Mouse (Mus musculus): ENCODE results near the gene Srm.

The Srm gene

DNA sequence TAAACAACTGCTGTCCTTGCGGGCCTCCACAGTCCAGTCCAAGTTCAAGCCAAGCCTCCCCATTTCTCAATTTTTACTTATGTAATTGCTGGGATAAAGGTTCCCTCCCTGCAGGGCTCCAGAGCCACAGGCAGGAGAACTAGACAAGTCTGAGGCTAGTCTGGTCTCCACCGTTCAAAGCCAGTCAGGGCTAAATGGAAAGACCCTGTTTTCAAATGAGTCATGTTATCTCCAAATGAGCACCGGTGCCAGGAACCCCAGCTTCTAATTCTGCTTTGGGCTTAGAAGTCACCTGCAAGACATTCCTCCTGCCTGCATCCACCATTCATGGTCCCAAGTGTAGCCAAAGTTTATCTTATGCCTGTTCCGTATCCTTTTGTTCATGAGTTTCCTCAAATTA, 10.6 kb downstream of the Srm start:
- DNase-seq (ENCODE audit: low read depth, low spot score): no peak

DNA sequence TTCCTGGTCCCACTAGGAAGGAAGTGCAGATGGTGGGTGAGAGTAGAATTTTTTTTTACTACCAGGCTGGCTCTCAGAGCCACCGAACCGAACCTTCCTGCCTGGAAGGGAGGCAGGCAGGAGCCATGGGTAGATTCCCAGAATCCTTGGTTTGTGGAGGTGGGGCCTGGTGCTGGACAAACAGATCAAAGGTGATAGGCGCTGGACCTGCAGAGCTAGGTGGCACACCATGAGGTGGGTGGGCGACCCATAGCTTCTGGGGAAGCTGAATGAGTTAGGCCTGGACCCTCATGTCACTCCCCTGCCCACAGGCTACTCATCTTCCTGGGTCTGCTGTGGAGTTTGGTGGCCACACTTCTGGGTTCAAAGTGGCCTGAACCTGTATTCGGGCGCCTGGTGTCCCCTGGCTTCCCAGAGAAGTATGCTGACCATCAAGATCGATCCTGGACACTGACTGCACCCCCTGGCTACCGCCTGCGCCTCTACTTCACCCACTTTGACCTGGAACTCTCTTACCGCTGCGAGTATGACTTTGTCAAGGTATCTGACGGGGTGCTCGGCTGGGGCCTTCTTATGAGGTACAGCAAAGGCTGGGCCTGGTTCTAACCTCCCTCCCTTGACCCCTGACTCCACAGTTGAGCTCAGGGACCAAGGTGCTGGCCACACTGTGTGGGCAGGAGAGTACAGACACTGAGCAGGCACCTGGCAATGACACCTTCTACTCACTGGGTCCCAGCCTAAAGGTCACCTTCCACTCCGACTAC, 11.2 kb downstream of the Srm start, which contains the start of gene Masp2:
Gene Masp2 (plus strand): TSS at position 198 of the 764 bp plus-strand sequence.
- DNase-seq (ENCODE audit: low read depth, low spot score): no peak

DNA sequence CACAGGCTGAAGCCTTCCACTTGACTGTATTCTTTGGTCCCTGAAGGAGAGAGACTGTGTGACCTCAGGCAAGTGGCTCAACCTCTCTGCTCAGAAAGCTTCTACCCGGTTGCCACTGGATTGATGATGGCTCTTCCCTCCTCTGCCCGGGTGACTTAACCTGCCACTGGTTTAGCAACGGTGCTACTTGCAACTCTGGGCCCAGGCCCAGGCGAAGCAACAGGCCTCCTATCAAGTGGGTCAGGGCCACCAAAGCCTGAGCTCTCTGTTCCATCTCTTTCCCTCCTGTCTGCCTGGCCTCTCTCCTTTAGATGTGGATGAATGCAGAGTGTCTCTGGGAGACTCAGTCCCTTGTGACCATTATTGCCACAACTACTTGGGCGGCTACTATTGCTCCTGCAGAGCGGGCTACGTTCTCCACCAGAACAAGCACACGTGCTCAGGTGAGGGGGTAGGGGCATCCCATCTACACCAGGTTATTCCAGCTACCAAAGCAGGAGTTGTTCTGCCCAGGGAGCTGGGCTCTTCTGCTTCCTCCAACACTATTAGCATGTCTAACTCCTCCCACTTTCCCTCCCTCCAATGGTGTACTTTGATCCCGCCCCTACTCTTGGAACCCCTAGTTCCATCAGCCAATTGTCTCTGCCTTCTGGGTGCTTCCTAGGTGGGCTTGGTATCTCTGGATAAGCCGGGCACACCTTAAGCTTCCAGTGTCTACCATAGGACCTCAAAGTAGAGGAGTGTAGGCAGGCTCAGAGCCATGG, 12.3 kb downstream of the Srm start:
- DNase-seq (ENCODE audit: low read depth, low spot score): no peak

DNA sequence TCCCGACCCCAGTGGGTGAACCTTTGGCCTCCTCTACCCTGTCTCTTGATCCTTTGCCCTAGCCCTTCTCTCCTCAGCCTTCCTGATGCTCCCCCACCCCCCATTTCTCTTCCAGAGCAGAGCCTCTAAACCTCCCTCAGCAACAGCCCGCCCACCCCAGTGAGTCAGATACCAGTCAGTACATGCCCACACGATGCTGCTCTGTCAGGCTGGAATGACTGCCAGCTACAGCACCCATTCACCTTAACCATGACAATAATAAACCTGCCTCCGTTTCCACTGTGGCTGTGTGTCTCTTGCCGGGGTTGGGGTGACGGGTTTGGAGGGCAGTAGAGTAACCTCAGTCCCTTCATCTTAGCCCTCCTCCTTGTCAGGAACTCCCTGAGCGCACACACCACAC, 12.8 kb downstream of the Srm start:
- DNase-seq (ENCODE audit: low read depth, low spot score): no peak

DNA sequence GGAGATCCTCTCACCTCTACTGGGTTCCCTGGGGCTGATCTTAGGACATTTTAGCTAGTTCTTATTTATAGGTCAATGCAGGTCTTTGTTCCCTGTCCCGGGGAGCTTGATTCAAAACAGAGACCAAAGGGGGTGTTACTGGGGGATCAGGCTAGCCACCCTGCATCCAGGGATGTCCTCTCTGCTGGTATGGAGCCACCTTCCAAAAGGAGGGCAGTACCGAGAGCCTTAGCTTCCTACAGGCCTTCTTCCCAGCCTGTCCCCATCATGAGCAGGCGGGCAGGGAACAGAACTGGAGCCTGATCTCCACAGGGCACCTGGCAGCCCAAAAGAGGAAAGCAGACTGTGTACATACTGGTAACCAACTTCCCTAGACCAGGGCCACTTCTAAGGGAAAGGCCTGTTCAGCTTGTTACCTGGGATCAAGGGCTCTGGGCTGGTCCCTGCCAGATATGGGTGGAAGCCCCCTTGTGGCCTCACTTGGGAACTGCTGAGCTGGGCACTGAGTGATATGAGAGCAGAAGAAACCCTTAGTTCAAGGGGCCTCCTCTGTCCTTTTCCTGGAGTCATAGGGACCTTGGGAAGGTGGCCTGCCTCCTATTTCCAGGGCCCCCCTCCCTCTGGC, 13.3 kb downstream of the Srm start:
- no peak for DNase-seq (ENCODE audit: low read depth, low spot score)

DNA sequence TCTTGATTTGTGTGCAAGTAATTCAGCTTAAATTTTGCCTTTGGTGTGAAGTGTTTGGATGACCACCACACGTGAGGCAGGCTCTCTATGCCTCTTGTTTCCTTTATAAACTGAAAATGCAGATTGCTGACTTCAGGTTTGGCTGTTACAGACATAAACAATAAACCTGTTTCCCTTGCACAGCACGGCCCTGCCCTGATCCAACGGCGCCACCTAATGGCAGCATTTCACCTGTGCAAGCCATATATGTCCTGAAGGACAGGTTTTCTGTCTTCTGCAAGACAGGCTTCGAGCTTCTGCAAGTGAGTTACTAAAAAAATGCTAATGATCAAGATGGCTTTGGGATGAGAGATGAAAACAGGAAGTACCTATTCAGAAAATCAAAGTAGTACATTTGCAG, 16.5 kb downstream of the Srm start:
- peak; percentile 39 for DNase-seq (ENCODE audit: low read depth, low spot score)

DNA sequence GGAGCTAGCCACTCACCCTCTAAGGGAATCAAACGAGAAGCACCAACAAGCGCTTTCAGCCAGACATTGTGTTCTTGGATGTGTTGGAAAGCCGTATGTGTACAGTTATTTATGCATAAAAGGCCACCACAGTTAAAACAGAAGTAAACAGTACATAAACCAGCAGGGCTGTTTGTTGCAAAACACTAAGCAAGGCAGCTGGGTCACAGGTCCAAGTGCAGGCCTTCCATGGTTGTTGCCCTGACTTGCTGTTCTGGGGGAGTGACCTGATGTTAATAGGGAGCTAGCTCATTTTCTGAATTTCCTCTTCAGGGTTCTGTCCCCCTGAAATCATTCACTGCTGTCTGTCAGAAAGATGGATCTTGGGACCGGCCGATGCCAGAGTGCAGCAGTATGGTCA, 18.5 kb downstream of the Srm start:
- DNase-seq (ENCODE audit: low read depth, low spot score): no peak

DNA sequence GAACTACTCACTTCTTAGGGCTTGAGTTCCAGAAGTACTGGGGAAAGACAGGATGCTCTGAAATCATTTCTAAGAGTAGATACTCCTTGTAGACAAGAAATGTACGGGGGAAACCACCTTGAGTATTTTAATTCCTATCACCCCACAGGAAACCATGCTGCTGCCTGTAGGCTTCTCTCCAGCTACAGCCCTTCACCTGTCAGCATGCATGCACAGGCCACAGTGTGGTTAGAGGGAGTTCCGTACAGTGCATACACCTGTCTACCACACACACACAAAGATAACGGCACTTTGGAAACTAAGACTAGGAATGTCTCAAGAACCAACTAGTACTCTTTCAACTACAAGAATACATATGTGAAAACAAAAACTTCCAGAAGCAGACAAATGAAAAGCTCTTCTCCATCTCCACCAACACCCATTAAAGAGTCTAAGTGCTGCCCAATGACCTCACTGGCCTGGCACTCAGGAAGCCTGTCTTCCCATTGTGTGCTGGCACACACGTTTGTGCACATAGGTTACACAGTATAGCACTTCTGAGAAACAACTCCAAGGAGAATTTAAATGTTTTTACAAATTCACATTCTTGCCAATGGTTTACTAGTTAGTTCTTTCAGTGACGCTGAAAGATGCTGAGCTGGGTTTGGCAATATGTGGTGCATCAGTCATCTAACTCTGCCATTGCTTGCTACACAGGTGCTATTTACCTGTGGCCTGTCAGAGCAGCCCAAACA, 19.5 kb downstream of the Srm start:
- no peak for DNase-seq (ENCODE audit: low read depth, low spot score)

DNA sequence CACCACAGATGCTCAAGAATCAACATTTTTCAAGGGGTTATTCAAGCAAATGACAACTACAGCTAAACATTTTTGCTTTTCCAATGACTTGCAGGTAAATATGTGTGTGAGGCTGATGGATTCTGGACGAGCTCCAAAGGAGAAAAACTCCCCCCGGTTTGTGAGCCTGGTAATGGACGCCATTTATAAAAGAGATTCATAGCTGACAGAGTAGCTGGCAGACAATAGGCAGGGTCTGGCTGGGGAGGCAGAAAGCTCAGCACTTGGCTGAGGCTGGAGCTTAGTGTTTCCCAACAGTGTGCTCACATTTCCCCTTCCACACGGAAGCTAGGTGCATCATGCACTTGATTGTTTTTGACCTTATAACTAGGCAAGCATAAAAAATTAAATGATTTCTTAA, 21.3 kb downstream of the Srm start:
- no peak for DNase-seq (ENCODE audit: low read depth, low spot score)

DNA sequence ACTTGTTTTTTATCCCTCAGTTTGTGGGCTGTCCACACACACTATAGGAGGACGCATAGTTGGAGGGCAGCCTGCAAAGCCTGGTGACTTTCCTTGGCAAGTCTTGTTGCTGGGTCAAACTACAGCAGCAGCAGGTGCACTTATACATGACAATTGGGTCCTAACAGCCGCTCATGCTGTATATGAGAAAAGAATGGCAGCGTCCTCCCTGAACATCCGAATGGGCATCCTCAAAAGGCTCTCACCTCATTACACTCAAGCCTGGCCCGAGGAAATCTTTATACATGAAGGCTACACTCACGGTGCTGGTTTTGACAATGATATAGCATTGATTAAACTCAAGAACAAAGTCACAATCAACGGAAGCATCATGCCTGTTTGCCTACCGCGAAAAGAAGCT, 22.4 kb downstream of the Srm start:
- DNase-seq (ENCODE audit: low read depth, low spot score): no peak

DNA sequence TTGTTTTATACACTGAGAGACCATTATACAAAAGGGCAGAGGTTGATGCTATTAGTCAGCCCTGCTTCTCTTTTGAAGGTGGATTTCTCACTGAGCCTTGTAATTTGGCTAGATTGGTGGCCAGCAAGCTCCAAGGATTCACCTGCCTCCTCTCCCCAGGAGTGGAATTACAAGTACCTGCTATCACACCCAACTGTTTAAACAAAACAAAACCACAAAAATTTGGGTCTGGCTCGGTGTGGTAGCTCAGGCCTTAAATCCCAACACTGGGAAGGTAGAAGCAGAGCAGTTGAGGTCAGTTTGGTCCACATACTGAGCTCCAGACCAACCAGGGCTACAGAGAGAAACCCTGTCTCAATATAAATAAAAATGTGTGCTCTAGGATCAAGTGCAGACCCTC, 28.5 kb downstream of the Srm start:
- no peak for DNase-seq (ENCODE audit: low read depth, low spot score)

DNA sequence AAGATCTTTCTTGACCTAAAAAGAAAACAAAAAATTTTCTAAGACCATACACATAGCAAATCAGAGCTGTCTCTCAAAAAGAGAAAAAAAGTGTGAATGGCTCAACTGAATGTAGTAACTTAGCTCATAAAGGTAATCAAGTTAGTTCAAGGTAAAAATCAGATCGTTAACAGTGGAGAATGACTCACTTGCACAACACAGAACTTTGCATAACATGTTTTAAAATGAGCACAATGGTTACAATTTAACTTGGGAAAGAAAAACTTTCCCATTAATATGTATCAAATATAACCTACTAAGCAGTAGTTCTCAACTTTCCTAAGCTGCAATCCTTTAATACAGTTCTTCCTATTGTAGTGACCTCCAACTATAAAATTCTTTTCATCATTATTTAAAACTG, 29.4 kb downstream of the Srm start:
- DNase-seq (ENCODE audit: low read depth, low spot score): no peak

DNA sequence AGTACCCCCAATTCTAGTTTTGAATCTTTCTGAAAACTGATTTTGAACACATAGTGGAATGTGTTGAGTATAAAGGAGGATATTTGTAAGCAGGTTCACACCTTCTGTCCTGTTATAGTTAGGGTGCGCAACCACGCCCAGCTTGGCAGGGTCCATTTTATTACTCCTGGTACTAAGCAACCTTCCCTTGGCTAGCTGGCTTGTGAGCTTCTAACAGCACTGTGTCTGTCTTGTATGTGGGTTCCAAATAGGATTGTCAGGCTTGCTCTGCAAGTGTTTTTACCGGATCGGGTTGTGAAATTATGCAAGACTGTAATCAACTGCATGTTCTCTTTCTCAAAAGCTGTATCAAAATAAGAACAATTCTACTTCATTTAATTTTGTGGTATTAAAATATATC, 31.2 kb downstream of the Srm start:
- DNase-seq (ENCODE audit: low read depth, low spot score): no peak

DNA sequence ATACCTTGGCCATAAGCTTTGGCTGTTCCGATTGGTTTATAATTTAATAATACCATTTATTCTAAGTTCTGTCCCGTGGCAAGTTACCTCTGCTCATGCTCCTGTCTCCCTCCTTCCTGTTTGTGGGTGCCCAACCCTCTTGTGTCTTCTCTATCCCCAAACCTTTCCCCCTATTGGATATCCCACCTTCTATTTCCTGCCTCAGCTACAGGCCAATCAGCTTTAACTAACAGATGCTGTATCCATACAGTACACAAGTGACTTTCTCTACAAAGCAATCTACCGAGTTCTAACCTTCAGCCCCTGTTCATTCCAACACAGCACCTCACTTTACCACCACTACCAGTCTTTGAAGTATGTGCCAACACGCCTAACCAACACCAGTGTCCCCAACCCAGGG, 32.3 kb downstream of the Srm start:
- no peak for DNase-seq (ENCODE audit: low read depth, low spot score)

DNA sequence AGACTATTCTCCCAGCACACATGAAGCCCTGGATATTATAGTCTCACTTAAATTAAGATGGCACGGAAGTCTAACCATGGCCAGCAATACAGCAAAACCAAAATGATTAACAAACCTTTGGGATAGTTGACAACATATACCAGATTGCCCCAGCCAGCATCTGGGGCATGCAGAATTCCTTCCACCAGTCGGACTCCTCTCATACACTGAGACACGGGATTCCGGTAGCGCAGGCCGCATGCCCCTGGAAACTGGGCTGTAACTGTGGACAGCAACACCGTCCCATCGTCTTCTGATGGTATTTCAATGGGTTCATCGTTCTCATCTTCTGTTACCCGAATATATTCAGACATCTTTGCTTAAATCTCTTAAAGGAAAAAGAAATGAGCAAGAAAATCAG, 33.7 kb downstream of the Srm start:
- no peak for DNase-seq (ENCODE audit: low read depth, low spot score)

DNA sequence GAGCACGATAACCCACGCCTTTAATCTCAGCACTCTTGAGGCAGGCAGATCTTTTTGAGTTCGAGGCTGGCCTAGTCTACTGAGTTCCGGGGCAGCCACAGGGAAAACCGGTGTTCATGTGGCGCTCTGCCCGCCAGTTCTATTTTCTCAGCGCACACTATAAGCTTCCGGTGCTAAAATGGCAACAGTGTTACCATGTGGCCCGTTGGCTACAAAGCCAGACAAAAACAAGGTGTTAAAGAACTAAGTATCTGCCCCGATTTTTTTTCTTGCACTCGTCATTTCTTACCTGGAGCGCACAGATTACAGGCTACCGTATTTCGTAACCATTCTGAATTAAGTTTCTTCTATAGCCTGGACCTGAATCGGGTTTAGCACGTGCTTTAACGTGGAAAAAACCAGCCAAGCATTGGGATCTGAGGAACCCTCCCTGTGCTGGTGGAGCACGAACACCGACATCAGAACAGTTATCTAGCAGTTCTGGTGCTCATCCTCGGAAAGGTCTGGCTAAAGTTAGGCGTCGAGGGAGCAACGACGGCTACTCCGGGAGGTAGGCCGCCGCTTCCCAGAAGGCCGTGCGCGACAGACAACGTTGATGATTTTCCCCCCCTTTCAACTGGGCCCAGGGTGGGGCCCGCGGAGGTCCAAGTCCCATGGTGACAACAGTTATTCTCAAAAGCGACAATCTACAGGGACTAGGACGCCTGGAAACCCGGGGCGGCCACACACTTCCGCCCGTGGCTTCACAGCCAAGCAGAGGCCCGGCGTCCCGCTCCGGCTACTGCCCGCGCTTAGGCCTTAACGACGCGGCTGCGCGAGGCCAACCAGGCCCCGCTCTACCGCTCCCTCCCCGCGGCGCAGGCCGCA, 34.7 kb downstream of the Srm start:
- no peak for DNase-seq (ENCODE audit: low read depth, low spot score)

DNA sequence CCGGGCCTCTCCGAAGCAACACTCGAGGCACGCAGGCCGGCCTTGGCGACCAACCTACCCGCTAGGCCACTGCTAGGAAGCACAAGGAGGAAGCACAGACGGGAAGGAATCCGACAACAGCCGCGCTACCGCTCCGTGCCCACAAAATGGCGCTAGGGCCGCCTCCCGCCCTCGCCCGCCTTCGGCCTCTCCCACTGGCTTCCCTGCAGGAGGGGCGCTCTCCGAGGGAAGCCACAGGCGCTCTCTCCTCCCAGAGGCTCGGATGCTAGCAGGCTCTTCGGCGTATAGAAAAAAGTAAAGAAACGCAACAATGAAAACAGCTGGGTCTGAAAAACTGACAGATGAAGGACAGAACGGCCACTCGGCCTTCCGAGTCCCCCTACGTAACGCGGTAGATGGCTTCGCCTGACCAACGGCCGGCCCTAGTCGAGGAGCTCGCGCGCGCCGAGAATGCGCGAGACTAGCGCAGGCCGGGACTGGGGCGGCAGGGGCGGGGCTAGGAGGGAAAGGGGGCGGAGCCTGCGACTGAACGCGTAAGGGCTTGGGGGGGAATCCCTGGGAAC, 35.4 kb downstream of the Srm start, which contains the start of gene Tardbp:
Gene Tardbp (minus strand): TSS at position 397 of the 563 bp plus-strand sequence.
- DNase-seq (ENCODE audit: low read depth, low spot score): peak; percentile 94

DNA sequence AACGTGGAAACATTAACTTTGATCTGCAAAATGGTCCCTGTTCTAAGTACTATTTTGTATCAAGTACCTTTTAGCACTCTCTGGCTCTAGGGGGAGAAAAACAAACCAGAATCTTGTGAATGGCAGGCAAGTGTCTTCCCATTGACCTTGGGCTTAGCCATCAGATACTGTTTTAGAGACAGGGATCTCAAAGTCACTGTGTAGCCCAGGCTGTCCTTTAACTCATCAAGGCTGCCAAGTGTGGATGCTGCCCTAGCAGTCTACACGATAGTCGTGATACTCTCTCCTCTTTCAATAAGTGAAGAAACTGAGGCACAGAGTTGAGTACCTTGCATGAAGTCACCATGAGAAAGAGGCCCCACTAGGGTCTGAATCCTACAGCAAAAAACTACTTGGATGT, 35.9 kb downstream of the Srm start:
- DNase-seq (ENCODE audit: low read depth, low spot score): no peak

DNA sequence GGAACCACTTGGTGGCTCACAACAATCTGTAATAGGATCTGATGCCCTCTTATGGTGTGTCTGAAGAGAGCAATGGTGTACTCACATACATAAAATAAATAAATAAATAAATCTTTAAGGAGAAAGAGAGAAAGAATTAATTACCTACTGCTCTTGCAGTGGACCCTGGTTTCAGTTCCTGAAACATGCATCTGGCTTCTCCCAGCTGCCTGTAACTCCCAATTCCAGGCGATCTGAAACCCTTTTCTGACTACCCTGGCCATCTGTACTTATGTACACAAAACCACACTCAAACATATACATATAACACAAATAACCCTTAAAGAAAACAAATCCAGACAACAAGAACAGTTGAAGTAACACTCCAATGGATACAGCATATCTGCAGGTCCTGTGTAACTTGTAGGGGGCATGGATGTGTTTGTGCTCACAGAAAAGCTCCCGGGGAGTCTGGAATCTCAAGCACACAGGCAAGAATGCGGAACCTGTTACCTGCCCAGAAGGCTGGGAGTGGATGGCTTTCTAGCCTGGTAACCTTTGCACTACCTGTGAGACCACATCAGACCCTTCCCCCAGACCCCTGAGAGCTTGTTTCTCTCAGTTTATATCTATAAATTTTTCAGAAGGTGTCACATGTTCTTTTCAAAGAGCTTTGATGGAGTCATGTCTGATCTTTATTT, 40.9 kb downstream of the Srm start:
- DNase-seq (ENCODE audit: low read depth, low spot score): no peak

DNA sequence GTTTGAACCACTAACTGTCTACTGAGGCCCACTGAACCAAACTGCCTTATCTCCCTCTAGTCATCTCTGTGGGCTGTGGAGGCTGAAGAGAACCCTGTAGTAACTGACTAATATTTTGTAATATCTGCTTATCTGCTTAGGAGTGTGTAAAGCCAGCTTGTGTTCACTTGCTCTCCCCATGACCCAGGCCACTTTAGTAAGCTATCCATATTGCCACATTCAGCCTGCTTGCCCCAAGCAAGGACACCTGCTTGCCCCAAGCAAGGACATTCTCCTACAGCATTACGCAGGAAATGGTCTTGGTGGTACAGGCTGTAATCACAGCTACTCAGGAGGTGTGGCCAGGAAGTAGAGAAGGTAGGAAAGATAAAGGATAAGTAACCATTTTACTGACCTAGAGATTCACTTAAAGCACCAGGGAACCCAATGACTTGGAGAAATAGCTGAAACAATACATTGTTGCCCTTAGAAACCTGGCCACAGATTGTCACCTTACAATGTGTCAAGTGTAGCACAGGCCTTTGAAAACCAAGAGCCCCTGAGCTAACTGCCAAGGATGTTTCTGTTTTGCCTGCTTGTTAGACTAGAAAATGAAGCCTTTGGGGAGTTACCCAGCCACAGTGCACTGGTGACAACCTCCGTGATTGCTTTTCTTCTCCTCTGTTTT, 42.2 kb downstream of the Srm start:
- no peak for DNase-seq (ENCODE audit: low read depth, low spot score)

All from skeletal muscle tissue, adult 2 months (tissue).